Mouse (Mus musculus): ENCODE measurements around the gene Zp1. TPM values are rescaled to one million over a fixed set of nuclear protein-coding genes. Genes with fewer than 3 reads are reported as not detected.

Zp1 gene
- total RNA-seq, 2 experiments from 2014 or later, result not detected

DNA sequence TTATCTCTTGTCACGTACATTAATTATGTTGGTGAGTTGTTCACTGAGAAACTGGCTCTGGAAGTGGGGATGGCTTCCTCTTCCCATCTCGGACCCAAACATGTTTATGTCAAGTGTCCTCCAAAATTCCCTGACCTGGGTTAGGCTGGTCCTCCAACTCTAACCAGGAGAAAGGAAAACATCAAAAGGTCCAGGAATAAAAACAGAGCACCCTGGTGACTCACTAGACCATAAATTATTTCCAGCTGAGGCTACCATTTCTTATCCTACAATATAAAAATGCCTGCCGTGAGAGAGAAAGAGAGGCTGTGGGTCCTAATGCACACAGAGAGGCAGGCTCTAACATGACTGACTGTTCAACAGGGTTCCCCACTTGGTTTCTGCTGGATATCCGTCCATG, 3.8 kb upstream of the Zp1 start:
- DNase-seq, result no peak

DNA sequence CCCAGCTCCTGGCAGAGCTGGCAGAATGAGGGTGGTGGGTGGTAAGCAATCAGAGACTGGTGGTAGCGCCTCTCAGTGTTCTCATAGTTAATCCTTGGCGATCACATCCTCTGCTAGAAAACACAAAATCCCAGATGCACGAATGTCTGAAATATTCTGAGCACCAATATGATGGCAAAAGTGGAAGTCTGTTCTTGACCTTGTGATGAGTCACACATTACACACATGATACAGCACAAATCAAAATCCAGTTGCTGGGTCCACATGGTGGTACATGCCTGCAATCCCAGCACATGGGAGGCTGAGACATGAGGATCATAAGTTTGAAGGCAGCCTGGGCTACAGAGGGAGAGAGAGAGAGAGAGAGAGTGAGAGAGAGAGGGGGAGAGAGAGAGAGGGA, 626 bp upstream of the Zp1 start:
- no peak for DNase-seq

GRCm38 (mm10) chr19:10918321-10918991, 2.0 kb downstream of the Zp1 start:
- no peak for DNase-seq

GRCm38 (mm10) chr19:10916506-10916905, 3.9 kb downstream of the Zp1 start:
- DNase-seq, result no peak

DNA sequence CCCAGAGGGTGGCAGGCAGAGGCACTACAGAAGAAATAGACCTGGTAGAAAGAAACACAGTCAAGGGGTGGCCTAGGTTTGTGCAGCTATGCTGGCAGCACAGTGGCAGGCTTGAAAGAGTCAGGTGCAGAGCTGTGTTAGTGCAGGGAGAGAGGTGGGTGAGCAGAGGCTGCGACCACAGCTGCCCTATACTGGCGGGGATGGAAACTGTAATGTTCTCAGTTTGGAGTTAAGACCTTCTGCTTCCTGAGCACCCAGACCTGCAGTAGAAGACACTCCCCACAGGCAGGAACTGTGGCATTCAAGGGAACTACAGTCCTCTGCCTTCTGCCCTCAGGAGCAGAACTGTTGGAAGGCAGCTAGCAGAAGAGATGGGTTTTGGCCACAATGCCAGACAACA, 5.6 kb downstream of the Zp1 start:
- no peak for DNase-seq

- DNase-seq, result no peak
Measured at GRCm38 (mm10) chr19:10914291-10914690, 6.1 kb downstream of the Zp1 start.

- DNase-seq, result no peak
Measured at GRCm38 (mm10) chr19:10909087-10909721, 11.2 kb downstream of the Zp1 start.

DNA sequence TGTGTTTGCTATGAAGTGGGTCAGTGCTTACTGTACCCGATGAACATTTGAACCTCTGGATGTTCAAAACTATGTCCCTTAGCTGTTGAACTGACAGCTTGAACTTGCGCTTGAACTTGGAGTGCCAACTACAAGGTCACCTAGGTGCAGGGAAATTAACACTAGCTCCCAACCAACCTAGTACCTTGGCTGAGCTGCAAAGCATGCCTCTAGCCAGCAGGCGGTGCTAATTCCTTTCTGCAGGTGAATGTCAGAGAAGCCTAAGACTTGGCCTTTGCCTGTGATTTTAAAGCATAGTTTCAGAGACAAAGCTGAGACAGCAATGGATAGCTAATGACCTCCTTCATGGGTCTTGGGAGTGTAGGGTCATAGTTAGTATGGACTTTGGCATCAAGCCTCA, 12.5 kb downstream of the Zp1 start:
- DNase-seq, result peak; percentile 67

DNA sequence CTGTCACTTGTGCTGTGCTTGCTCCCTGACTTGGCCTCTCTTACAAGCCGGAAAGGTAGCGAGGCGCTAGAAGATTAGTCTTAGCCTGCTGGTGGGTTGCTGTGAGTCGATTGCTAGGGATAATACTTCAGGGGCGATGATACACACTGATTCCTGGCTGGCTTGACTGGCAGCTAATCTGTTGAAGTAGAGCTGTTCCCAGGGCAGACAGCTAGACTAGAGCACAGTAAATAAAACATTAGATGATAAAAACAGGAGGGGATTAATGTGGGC, 14.8 kb downstream of the Zp1 start:
- DNase-seq, result no peak

GRCm38 (mm10) chr19:10904927-10905727, 15.3 kb downstream of the Zp1 start:
- DNase-seq, result peak; percentile 83

DNA sequence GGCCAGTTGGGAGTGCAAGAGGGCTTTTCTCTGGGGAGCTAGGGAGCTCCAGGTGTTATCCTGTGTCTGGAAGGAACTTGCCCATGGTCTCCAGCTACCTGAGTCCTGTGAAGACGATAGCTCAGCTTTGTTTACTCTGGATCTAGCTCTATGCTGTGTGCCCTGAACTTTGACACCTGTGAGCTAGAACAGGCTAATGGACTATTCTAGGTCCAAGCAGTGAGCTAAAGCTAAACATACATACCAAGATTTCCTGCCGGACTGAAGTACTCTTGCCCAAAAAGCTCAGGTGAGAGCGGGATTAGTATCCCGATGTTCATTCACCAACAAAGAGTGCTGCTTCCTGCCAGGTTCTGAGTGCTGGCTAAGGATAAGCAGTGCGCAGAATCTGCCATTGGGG, 15.9 kb downstream of the Zp1 start:
- no peak for DNase-seq

DNA sequence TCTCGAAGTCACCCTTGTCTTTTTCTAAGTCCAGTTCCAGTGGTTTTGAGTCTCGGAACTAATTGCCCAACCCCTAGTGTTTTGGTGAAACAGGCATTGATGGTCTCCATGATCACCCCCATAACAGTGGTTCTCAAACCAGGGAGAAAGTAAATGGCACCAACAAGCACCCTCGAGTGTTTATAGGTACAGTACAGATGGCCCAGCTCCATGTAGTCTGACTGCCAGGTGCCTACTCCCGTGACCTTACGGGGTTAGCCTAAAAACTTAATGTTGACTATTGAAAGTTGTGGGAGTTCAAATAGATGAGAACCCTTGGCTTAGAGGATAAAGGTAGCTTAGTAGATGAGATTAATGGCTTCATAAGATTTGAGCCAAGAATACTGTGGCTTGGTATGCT, 19.4 kb downstream of the Zp1 start:
- no peak for DNase-seq

- no peak for DNase-seq
Measured at GRCm38 (mm10) chr19:10900315-10900714, 20.1 kb downstream of the Zp1 start.

- DNase-seq, result peak; percentile 43
Measured at GRCm38 (mm10) chr19:10897491-10897890, 22.9 kb downstream of the Zp1 start.

- no peak for DNase-seq
Measured at GRCm38 (mm10) chr19:10896849-10897248, 23.6 kb downstream of the Zp1 start.

DNA sequence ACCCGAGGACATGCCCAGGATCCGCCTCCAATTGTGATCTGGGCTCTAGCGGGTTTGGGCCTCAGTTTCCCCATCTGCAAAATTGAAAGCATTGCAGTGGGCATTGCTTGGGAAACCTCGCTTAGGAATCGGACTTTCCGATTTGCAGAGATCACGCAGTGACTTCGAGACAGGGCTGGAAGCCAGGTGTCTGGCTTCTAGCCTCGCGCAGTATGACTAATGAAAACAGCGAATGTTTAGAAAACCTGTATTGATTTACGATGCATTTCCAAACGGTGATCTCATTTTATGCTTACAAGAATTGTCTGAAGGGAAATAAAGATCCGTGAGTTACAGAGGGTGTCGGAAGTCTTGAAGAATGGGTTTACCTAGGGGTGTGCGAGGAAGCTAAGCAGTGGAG, 24.7 kb downstream of the Zp1 start:
- DNase-seq, result peak; percentile 48

DNA sequence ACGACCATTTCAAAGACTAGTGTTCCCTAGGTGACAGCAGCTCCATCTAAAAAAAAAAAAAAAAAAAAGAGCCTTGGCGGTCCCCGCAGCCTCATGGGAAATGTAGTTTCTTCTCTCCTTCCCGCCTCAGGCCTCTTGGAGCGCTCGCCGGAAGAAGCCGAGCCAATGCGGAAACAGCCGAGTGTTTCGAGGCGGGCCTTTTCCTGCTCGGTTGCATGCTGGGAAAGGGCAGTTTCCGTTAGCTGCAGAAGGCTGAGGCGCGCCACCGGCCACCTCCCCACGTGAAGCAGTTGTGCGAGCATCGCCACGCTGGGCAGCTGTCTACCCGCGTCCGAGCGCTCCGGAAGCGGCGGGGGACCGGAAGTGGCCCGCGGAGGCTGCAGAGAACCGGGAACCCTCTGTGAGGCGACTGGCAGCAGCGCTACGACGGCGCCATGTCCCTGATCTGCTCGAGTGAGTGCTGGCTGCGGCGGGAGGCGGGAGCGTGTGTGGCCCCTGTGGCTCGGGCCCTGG, 25.4 kb downstream of the Zp1 start, which contains the start of gene Prpf19:
Gene Prpf19 (plus strand): TSS at position 216 of the 513 bp plus-strand sequence.
- DNase-seq, result peak; percentile 98

DNA sequence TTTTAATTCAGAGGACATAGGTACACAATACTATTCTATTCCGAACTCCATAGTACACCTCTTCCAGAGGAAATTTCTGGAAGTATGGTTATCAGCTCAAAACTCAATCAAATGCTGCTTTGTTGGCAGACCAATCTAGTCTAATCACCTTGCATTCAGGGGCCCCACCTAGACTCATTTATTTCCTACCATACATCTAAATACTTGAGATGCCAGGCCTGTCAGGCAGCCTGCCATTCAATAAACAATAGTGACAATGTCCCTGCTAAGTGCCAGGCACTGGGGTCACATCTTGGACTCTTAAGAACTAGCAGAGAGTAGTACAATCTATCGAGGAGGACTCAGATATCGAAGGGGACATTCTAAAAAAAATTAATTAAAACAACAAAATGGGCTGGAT, 28.2 kb downstream of the Zp1 start:
- DNase-seq, result no peak

GRCm38 (mm10) chr19:10881426-10882154, 38.8 kb downstream of the Zp1 start, which contains the start of gene Tmem109:
Gene Tmem109, minus strand, starts transcription at chr19:10882001.
- peak; percentile 93 for DNase-seq

DNA sequence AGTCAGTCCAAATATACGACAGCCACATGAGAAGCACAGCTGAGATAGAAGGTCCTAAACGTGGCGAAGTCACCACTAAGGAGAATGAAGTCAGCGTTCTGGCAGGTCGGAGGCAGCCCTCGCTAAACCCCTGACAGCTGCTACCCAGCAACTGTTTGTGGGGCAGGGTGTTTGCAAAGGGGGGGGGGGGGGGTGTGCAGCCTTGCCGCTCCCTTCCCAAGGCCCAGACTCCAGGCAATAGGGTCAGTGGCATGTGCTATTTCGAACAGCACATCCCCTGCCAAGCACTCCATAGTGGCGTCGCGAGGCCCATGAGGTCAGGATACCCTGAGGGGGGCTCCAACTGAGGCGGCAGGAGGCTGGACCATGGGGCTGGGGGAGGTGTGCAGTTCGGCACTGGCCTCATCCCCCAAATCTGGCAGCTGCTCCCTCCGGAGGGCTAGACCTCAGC, 39.4 kb downstream of the Zp1 start:
- DNase-seq, result no peak

GRCm38 (mm10) chr19:10880085-10880974, 40.1 kb downstream of the Zp1 start:
- DNase-seq, result peak; percentile 45

Measured in adrenal gland, postnatal 10 days (tissue).